Mouse (Mus musculus) cerebellum, adult 2 months (tissue): ENCODE measurements around the gene Rtel1. TPM values are rescaled to one million over a fixed set of nuclear protein-coding genes. Genes with fewer than 3 reads are reported as not detected.

Experiments used
- DNase-seq, 2 experiments: peaks; one replicate each; pipeline ENCODE4 v3.0.0; 2021
- H3K27ac ChIP-seq: fragments of 200-500 bp; 2 replicates; pipeline ENCODE4 v1.5.1; 2012; ENCODE audit warnings: low read length, control low read depth, inconsistent platforms; ENCODE audit not compliant: insufficient read depth
- H3K27me3 ChIP-seq: fragments of 200-500 bp; 2 replicates; pipeline ENCODE4 v1.6.1; 2012; ENCODE audit warnings: inconsistent platforms, mild to moderate bottlenecking, low read length, moderate library complexity; ENCODE audit not compliant: control insufficient read depth, insufficient read depth
- H3K4me1 ChIP-seq: fragments of 200-500 bp; 2 replicates; pipeline ENCODE4 v1.6.1; 2011; ENCODE audit warnings: low read length; ENCODE audit not compliant: control insufficient read depth, insufficient read depth
- H3K4me3 ChIP-seq: fragments of 200-500 bp; replicated peaks from 2 replicates; pipeline ENCODE3; 2011; ENCODE audit warnings: mild to moderate bottlenecking, low read depth, low read length, control low read depth; ENCODE audit not compliant: insufficient read depth
- CTCF ChIP-seq: fragments of 200-500 bp; IDR thresholded peaks from 2 replicates; pipeline ENCODE4 v1.5.1; 2011; ENCODE audit warnings: low read depth, mild to moderate bottlenecking, control low read depth, low read length, moderate library complexity, borderline replicate concordance; ENCODE audit not compliant: insufficient read depth
- POLR2A ChIP-seq: fragments of 200-500 bp; IDR thresholded peaks from 2 replicates; pipeline ENCODE4 v1.6.1; 2011; ENCODE audit warnings: low read length, control low read depth, borderline replicate concordance; ENCODE audit not compliant: insufficient read depth
- WGBS: fragments of 180-500 bp; shearing (Covaris S2); methylation state at CpG from one replicate; pipeline ENCODE4 v1.1.7; 2018; 5-methylcytosine and 5-hydroxymethylcytosine counted together
- polyA plus RNA-seq: library from polyadenylated mRNA; depleted of rRNA; stranded (reverse); fragments of >200 nt; gene quantifications from 2 replicates; pipeline ENCODE4 v1.2.3, GENCODE M21; 2012

The Rtel1 gene
- polyA plus RNA-seq, 1 experiment: 88.5 TPM

DNA sequence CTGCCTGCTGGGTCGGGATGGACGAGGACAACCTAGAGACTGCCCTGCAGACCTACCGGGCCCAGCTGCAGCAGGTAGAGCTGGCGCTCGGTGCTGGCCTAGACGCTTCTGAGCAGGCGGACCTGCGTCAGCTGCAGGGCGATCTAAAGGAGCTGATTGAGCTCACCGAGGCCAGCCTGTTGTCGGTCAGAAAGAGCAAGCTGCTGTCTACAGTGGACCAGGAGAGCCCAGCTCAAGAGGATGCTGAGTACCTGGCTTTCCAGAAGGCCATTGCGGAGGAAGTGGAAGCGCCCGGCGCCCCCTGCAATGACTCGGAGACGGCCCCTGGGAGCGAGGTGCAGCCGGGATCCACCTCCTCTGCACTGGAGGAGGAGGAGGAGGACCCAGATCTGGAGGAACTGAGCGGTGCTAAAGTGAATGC lies 46.1 kb downstream of the Rtel1 start:
- no peaks in the 10 kb centered on the region for H3K4me1 ChIP-seq
- no peaks in the 10 kb centered on the region for H3K27me3 ChIP-seq
- H3K4me3 ChIP-seq: peak overlapping the region; percentile 76
- TF ChIP-seq CTCF (no peak), POLR2A (no peak)
- DNase-seq: no peak
- under 1% methylated on average over 20 of the region's 20 CpGs for WGBS
- peak overlapping the region; percentile 61 for H3K27ac ChIP-seq

DNA sequence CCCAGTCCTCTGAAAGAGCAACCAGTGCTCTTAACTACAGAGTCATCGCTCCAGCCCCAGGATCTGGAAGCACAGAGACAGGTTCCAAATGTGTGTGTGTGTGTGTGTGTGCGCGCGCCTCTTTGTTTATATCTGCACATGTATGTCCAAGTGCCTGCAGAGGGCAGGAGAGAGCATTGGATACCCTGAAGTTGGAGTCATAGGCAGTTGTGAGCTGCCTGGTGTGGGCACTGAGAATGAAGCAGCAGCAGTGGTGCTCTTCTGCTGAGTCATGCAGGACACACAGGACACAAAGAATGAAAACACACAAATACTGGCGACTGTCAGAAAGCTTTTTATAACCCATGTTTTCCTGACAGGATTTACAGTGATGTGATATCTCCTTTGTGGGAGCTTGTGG lies 50.5 kb downstream of the Rtel1 start:
- no peak for TF ChIP-seq CTCF
- TF ChIP-seq POLR2A: no peak
- H3K27me3 ChIP-seq: no peaks in the 10 kb centered on the region
- no peak overlapping the region for H3K27ac ChIP-seq
- 95% methylated on average over 5 of the region's 5 CpGs for WGBS
- H3K4me3 ChIP-seq: no peak overlapping the region
- no peak for DNase-seq
- H3K4me1 ChIP-seq: no peaks in the 10 kb centered on the region

DNA sequence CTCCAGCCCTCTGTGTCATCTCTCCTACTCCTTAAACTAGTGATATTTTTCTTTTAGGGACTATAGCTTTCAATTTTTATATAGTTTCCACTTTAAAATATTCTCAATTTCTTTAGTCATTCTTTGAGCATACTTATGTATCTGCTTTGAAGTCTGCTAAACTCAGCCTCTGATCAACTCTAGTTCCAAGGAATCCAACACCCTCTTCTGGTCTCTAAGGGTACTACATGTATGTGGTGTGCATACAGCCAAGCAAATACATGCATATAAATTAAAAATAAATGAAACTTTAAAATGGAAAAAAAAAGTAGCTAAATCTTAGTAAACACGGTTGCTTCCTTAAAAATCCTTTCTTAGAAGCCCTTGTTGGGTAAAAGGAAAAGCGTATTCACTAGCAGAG lies 56.2 kb downstream of the Rtel1 start:
- no peak for DNase-seq
- WGBS: 93% methylated on average over 2 of the region's 2 CpGs
- TF ChIP-seq POLR2A (no peak), CTCF (no peak)
- Histone ChIP-seq H3K4me3 (no peak overlapping the region), H3K27ac (no peak overlapping the region), H3K27me3 (no peaks in the 10 kb centered on the region), H3K4me1 (no peaks in the 10 kb centered on the region)

DNA sequence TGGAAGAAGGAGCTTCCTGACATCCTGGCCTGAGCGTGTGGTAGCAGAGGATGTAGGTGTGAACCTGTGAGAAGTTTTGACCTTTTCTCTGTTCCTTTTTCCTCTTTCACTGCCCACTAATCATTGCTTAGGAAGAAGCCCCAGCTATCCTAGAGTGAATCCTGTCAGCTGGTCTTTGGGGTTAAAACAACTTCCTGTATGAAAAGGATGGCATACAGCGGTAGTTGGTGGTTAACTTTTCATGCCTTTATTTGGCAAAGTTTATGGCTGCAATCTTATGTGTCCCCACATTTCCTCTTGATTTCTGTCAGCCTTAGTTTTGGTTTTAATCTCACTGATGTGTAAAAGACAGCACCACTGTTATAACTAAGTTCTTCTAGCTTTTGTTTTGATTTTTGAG lies 57.7 kb downstream of the Rtel1 start:
- TF ChIP-seq CTCF: no peak
- no peak for TF ChIP-seq POLR2A
- H3K4me1 ChIP-seq: peaks cover 3% of the 10 kb centered on the region; the same call in 1 of the 2 replicates
- 88% methylated on average over 2 of the region's 2 CpGs for WGBS
- H3K27me3 ChIP-seq: no peaks in the 10 kb centered on the region
- no peak overlapping the region for H3K4me3 ChIP-seq
- no peak for DNase-seq
- H3K27ac ChIP-seq: no peak overlapping the region

DNA sequence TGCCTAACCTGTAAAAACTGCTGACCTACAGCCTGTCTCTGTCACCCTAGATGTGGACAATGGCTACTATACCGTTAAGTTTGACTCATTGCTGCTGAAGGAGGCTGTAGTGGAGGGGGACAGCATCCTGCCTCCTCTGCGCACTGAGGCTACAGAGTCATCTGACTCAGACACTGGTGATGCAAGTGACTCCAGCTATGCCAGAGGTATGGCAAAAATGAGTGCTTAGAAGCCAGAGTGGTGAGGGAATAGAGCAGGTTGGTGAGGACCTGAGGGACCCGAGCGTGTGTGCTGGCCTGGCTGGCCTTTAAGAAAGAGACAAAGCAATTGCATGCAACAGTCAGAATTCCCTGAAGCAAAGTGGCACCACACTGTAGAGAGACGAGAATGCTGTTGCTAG lies 59.2 kb downstream of the Rtel1 start:
- DNase-seq: no peak
- Histone ChIP-seq H3K4me1 (peaks cover 14% of the 10 kb centered on the region), H3K27ac (no peak overlapping the region), H3K27me3 (no peaks in the 10 kb centered on the region), H3K4me3 (no peak overlapping the region)
- TF ChIP-seq CTCF: no peak
- TF ChIP-seq POLR2A: no peak
- 92% methylated on average over 5 of the region's 5 CpGs for WGBS

- 94% methylated on average over 12 of the region's 12 CpGs for WGBS
These were observed 60.2 kb downstream of the Rtel1 start, which contains the start of gene Lime1 for GRCm38 (mm10) chr2:181379778-181380177. Gene Lime1, plus strand, starts transcription at chr2:181380078.

GRCm38 (mm10) chr2:181380251-181380650 lies 60.7 kb downstream of the Rtel1 start:
- WGBS: 75% methylated on average over 5 of the region's 5 CpGs
- peaks cover 28% of the 10 kb centered on the region for H3K4me1 ChIP-seq
- H3K27ac ChIP-seq: no peak overlapping the region
- TF ChIP-seq POLR2A (no peak), CTCF (no peak)
- DNase-seq: no peak
- no peaks in the 10 kb centered on the region for H3K27me3 ChIP-seq
- H3K4me3 ChIP-seq: no peak overlapping the region

More at GRCm38 (mm10) chr2:181379778-181380177, 60.2 kb downstream of the Rtel1 start, which contains the start of gene Lime1:
- Histone ChIP-seq H3K4me1 (peaks cover 24% of the 10 kb centered on the region), H3K27me3 (no peaks in the 10 kb centered on the region), H3K4me3 (no peak within 1 kb of the TSS), H3K27ac (no peak within 1 kb of the TSS)
- DNase-seq: no peak
- TF ChIP-seq POLR2A (no peak), CTCF (no peak)

GRCm38 (mm10) chr2:181381107-181381506 lies 61.6 kb downstream of the Rtel1 start:
- Histone ChIP-seq H3K4me3 (no peak overlapping the region), H3K27me3 (no peaks in the 10 kb centered on the region), H3K4me1 (peaks cover 35% of the 10 kb centered on the region), H3K27ac (no peak overlapping the region)
- no peak for DNase-seq
- TF ChIP-seq POLR2A (no peak), CTCF (no peak)
- 89% methylated on average over 5 of the region's 5 CpGs for WGBS
